Mouse (Mus musculus) ES-Bruce4 (cell line): ENCODE results near the gene Cln5.

ENCODE experiments used
- CTCF ChIP-seq: IDR thresholded peaks from one replicate; pipeline ENCODE4 v1.8.1; 2011; ENCODE audit warnings: low read depth, low read length
- EP300 ChIP-seq: IDR thresholded peaks from 2 replicates; pipeline ENCODE4 v1.6.1; 2011; ENCODE audit warnings: low read depth, low read length; ENCODE audit not compliant: insufficient read depth
- POLR2A ChIP-seq: IDR thresholded peaks from one replicate; pipeline ENCODE4 v1.8.1; 2011; ENCODE audit warnings: low read length; ENCODE audit not compliant: insufficient read depth

- TF ChIP-seq POLR2A (no peak), CTCF (no peak), EP300 (peak; percentile 96)
Observed at GRCm38 (mm10) chr14:103099238-103099933, 29.4 kb downstream of the Cln5 start, which contains the start of gene Fbxl3.
